Mouse (Mus musculus) monocyte, adult 5-6 weeks (primary cell): Measurements from ENCODE around the gene Creg1. TPM values are rescaled to one million over a fixed set of nuclear protein-coding genes. Genes with fewer than 3 reads are reported as not detected.
"Not testable (repeated sequence)": the region's sequence is repeated elsewhere in the genome, so short reads cannot be mapped to it uniquely, and the experiment has no call there.

Experiments used
- ATAC-seq: fragments of 153-309, 156-312 bp; replicated peaks from 2 replicates; pipeline ENCODE4 v1.8.0; 2017; ENCODE audit warnings: mild to moderate bottlenecking; ENCODE audit not compliant: low TSS enrichment, insufficient number of reproducible peaks, severe bottlenecking, poor library complexity, low FRiP score
- total RNA-seq: library from RNA; stranded (forward); fragments of 200-1000, 200-491, 200-594 nt; gene quantifications from 3 replicates; pipeline ENCODE4 v1.2.3, GENCODE M21; 2017

The Creg1 gene
- total RNA-seq, 1 experiment from 2014 or later: 175 TPM

- no peak for ATAC-seq
Measured at GRCm38 (mm10) chr1:165741989-165742388, 21.6 kb upstream of the Creg1 start.

GRCm38 (mm10) chr1:165748053-165748452, 15.5 kb upstream of the Creg1 start:
- no peak for ATAC-seq

GRCm38 (mm10) chr1:165751142-165751541, 12.4 kb upstream of the Creg1 start:
- ATAC-seq: no peak

- no peak for ATAC-seq
Measured at GRCm38 (mm10) chr1:165751838-165752237, 11.7 kb upstream of the Creg1 start.

- no peak for ATAC-seq
Measured at GRCm38 (mm10) chr1:165754205-165754604, 9.3 kb upstream of the Creg1 start.

GRCm38 (mm10) chr1:165755194-165755593, 8.4 kb upstream of the Creg1 start:
- no peak for ATAC-seq

GRCm38 (mm10) chr1:165761522-165762305, 1.8 kb upstream of the Creg1 start:
- ATAC-seq: no peak

- ATAC-seq: not testable (repeated sequence)
Measured at GRCm38 (mm10) chr1:165762498-165762897, 1.0 kb upstream of the Creg1 start.

GRCm38 (mm10) chr1:165762914-165763634, 472 bp upstream of the Creg1 start:
- ATAC-seq: no peak

GRCm38 (mm10) chr1:165764571-165764970, 1.0 kb downstream of the Creg1 start:
- no peak for ATAC-seq

- no peak for ATAC-seq
Measured at GRCm38 (mm10) chr1:165765041-165765440, 1.5 kb downstream of the Creg1 start.

GRCm38 (mm10) chr1:165765651-165766294, 2.2 kb downstream of the Creg1 start:
- ATAC-seq: no peak

- no peak for ATAC-seq
Measured at GRCm38 (mm10) chr1:165766295-165766890, 2.8 kb downstream of the Creg1 start.

GRCm38 (mm10) chr1:165768894-165769512, 5.5 kb downstream of the Creg1 start:
- ATAC-seq: no peak

- ATAC-seq: no peak
Measured at GRCm38 (mm10) chr1:165770181-165770759, 6.7 kb downstream of the Creg1 start.

- ATAC-seq: peak; percentile 69
Measured at GRCm38 (mm10) chr1:165771491-165771897, 7.9 kb downstream of the Creg1 start.

GRCm38 (mm10) chr1:165771998-165772397, 8.5 kb downstream of the Creg1 start:
- ATAC-seq: no peak

- ATAC-seq: no peak
Measured at GRCm38 (mm10) chr1:165775518-165776294, 12.2 kb downstream of the Creg1 start.
